Mouse (Mus musculus): ENCODE results near the gene Esp15. TPM values are rescaled to one million over a fixed set of nuclear protein-coding genes. Genes with fewer than 3 reads are reported as not detected.
"Not testable (repeated sequence)": the region's sequence is repeated elsewhere in the genome, so short reads cannot be mapped to it uniquely, and the experiment has no call there.

Gene Esp15
- total RNA-seq (2014; fragmentation: Nextera tagmentation): not detected in 2 replicates
- total RNA-seq (2017): not detected in 2 replicates

DNA sequence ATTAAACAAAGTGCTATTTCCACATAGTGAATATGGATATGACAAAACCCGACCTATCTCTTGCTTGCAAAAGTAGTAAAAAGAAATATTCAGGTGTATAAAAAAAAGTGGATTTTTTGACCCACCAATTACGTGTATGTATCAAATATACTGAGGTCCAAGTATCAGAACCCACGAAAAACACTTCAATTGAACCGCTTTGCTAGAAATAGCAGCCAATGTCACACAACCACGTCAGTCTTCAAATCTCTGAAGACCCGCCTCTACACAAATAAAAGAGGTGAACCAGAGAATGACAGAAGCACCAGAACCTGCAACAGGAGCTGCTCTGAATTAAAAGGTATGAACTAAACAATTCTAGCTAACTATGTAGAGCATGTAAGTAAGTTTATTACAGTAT, at the start of gene Esp15:
Gene Esp15, plus strand, starts transcription at position 301 of the 400 bp plus-strand sequence.
- ATAC-seq (replicated peaks; ENCODE audit: low FRiP score, low TSS enrichment, poor library complexity, severe bottlenecking): not testable (repeated sequence)

DNA sequence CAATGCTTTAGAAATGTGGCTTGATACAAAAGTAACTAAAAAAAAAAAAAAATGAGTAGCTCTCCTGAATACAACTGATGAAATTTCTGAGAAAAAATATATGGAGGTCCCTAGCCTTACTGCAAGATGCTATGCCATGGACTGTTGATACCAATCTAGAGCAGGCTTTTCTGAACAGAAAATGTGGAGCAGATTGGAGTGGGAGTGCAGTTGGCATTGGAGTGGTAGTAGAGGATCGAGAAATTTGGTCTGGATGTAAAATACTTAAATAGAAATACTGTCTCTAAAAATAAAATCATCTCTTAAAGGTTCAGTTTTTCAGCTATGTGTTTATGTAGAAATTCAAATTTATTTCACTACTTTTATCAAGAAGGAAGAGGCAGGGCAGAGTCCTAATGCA, 49.2 kb upstream of the Esp15 start:
- no peak for ATAC-seq (replicated peaks; ENCODE audit: low FRiP score, low TSS enrichment, poor library complexity, severe bottlenecking)

Other genes with a start within 250 kb of the Esp15 start
- gene Esp18, start 234.6 kb upstream of the Esp15 start, total RNA-seq (2014; fragmentation: Nextera tagmentation): not detected in 2 replicates
- not detected in 2 replicates for gene Esp18, start 234.6 kb upstream of the Esp15 start, total RNA-seq (2017)
- not detected in 2 replicates for gene Esp16, start 104.8 kb upstream of the Esp15 start, total RNA-seq (2014; fragmentation: Nextera tagmentation)
- gene Esp16, start 104.8 kb upstream of the Esp15 start, total RNA-seq (2017): not detected in 2 replicates